Mouse (Mus musculus): ENCODE measurements around the gene Nhlh2.

Nhlh2 gene

DNA sequence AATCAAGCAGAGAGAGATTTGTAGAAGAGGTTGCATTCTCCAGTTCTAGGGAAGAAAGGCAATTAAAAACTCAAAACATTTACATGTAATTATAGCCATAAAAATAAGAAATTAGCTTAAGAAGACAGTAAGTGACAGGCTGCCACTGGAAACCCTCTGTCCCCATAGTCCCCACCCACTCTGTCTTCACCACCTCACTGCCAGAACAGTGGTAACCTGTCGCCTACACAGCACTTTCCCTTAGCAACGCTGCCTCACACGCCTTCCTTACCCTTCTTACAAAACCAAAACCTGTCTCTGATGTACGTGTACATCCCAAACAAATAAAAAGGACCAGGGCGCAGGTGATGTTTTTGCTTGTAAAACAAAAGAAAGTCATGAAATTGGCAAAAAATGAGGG is 15.8 kb downstream of the Nhlh2 start:
- DNase-seq (ENCODE audit: low spot score in 2 of 2), result peak in 1 of 2 experiments; percentile 14

GRCm38 (mm10) chr3:102027880-102028279 is 18.0 kb downstream of the Nhlh2 start:
- no peak for DNase-seq (ENCODE audit: low spot score in 2 of 2)

DNA sequence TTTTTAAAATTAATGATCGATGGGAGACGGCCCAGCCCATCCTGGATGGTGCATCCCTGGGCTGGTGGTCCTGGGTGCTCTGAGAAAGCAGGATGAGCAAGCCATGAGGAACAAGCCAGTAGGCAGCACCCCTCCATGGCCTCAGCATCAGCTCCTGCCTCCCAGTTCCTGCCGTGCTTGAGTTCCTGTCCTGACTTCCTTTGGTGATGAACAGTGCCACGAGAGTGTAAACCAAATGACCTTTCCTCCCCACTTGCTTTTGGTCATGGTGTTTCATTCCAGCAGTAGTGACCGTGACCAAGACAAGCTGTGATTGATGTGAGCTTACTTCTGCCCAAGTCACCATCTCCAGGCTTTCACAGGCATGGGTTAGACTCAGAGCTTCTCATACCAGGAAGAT is 27.9 kb downstream of the Nhlh2 start:
- DNase-seq (ENCODE audit: low spot score in 2 of 2), result no peak

DNA sequence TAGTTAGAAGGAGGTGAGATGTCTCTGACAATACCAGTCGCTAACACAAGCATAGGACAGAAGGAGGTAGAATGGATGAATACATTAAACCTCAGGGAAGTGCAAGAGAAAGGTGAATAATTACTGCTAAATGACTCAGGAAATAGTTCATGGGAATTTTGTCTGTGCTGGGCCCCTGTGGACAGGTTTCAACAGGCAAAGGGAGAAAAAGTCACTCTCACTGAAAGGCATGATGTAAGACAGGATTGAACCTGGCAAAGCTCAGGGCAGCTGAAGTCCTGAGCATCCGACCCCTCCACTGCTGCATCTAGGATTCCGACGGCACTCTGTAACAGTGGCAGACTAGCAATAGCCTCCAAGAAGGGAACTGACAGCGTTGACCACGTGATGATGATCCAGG is 28.7 kb downstream of the Nhlh2 start:
- no peak for DNase-seq (ENCODE audit: low spot score in 2 of 2)

DNA sequence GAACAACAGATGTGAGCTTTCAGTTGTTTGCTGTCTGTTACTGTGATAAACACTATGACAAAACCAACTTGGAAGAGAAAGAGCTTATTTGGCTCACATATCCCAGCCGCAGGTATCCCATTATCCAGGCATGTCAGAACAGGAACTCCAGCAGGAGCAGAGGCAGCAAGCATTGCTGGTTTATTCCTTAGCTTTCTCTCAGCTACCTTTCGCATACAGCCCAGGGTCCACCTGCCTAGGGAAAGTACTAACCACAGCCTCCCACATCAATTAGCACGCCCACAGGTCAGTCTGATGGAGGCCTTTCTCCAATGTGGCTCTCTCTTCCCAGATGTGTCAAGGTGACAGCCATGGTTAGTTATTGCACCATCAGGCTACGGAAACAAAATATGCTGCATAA is 31.8 kb downstream of the Nhlh2 start:
- DNase-seq (ENCODE audit: low spot score in 2 of 2), result no peak

DNA sequence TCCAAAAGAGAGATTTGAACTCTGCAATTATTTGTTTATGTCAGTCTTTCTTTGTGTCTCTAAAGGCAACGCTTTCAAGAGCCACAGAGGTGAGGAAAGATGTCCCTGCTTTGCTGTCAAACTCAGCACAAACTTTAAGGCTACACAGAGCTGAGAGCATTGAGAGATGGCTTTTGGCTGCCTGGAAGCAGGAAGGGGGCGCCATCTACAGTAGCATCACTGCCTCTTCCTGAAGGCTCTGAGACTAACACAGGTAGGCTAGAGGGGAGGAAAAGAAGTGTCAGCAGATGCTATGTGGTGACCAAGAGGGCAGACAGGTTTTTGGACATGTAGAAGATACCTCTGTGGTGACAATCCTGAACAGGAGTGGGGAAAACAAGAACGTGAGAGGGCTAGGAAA is 35.2 kb downstream of the Nhlh2 start:
- peak; percentile 14 to 17 for DNase-seq (ENCODE audit: low spot score in 2 of 2)

GRCm38 (mm10) chr3:102047532-102047931 is 37.7 kb downstream of the Nhlh2 start:
- DNase-seq (ENCODE audit: low spot score in 2 of 2), result no peak

DNA sequence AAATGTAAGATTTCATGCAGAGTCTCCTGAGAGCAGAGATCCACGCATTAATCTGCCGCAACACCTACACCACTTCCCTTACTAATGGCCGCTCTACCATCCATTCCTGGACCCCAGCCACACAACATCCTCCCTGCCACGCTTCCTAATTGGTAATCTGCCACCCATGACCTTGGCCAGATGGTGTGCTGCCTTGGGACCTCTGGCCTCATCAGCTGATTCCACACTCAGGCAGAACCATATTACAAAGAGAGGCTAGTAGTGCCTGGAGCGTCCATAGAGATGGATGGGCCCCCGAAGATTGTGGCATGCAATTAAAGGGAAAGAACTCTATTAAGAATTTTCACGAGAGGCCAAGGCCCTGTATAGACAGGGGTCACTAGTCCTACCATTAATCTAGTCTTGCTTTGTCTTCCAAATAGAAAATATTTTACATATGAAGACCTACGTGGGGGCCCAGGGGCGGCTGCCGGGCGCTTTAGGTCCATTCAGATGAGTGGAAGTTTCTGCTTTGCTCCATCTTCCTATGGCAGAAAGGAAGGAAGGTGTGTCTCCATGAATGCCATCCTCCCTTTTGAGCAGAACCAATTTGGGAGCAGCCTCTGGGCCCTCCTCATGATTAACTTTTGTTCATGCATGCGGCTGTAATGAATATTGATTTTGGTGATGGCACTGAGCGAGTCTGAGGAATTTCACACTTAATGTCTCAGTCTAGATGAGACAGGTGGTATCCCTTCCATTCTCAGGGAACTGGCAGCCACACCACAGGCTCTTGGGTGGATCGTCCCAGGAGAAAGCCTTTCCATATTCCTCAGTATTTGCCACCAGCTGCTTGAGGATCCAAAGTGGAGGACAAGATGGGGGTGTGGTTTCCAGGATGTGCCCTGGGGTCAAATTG is 39.6 kb downstream of the Nhlh2 start:
- no peak for DNase-seq (ENCODE audit: low spot score in 2 of 2)

DNA sequence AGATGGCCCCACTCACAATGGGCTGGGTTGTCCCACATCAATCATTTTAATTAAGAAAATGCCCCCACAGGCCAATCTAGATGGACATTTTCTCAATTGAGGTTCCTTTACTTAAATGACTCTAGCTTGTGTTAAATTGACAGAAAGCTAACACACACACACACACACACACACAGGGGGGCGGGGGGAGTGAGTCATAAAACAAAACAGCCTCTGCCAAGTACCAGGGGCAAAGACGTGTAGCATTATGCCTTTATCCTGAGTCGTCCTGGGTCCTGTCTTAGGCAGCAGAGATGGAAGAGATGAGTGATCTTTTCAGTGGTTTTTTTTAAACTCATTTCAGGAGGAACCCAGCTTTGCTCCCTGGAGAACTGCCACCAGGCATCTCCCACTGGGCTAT is 42.2 kb downstream of the Nhlh2 start:
- no peak for DNase-seq (ENCODE audit: low spot score in 2 of 2)

- DNase-seq (ENCODE audit: low spot score in 2 of 2), result no peak
Observed at GRCm38 (mm10) chr3:102053293-102053692, 43.4 kb downstream of the Nhlh2 start.

DNA sequence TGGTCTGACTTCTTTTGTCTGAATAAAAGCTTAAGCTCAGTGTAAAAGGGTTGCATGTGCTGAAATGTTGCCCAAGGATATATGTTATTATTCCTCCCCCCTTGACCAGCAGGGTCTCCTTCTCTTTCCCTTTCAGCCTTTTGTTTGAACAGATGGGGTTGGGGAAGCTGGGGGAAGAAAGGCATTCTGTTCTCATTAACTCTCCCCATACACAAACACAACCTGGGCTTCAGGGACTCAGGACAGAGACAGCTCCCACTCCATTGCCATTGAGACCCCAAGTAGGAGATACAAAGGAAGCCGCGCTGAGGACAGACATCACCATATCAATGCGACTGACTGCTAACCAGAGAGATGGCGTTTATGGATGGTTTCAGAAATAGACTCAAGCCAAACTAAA is 46.0 kb downstream of the Nhlh2 start:
- DNase-seq (ENCODE audit: low spot score in 2 of 2), result no peak

DNA sequence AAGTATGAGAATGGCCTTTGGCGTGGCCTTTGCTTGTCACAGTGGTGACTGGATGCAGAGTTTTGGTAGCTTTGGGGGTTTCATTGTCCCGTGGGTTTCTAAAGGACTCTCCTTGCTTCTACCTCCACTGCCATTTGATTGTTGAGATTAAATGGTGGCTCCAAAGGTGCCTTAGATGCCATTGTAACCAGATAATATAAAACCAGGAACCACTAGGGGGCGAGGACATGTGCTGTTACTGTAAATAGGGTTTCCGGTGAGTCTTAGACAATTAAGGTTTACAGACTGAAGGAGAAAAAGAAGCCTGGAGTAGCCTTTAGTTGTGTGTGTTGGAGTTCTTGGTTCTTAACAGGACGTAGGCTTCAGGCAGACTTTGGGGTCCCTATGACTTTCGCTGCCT is 50.2 kb downstream of the Nhlh2 start:
- DNase-seq (ENCODE audit: low spot score in 2 of 2), result no peak

GRCm38 (mm10) chr3:102061923-102062670 is 52.2 kb downstream of the Nhlh2 start:
- peak; percentile 40 to 49 for DNase-seq (ENCODE audit: low spot score in 2 of 2)

GRCm38 (mm10) chr3:102062671-102063010 is 52.8 kb downstream of the Nhlh2 start:
- DNase-seq (ENCODE audit: low spot score in 2 of 2), result no peak

GRCm38 (mm10) chr3:102063273-102064120 is 53.6 kb downstream of the Nhlh2 start:
- DNase-seq (ENCODE audit: low spot score in 2 of 2), result no peak

DNA sequence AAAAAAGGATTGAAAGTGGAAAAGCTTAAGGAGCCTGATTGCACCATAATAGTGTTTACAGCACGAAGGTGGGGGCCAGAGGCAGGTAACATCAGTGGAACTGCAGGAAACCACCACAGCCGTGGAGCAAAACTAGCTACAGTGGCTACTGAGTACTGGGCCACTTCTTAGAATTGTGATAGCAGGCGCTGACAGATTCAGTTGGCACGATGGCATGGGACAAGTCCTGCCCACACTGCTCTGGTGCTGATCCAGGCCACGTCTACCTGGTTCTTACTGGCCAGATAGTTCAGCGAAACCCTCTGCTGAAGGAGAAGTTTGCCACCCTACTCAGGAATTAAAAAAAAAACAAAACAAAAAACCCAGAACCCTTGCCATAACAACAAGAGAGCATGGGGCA is 54.7 kb downstream of the Nhlh2 start:
- DNase-seq (ENCODE audit: low spot score in 2 of 2), result no peak

Measured in right cerebral cortex, adult 2 months (tissue).